Comparison of ENCODE assay signal across 10 mouse cellular contexts in genomic region chr11:78360789-78361131, GRCm38 (mm10). TPM values are rescaled to one million over a fixed set of nuclear protein-coding genes. Genes with fewer than 3 reads are reported as not detected.
DNase-seq lines count a peak whose midpoint lies in the region; ATAC-seq and TF ChIP-seq lines count a peak whose summit lies in the region.
"Had no signal": no experiment of that assay in that cellular context is flagged by ENCODE, and none has a peak within 500 bp of the region (broad histone marks: within the 10 kb centered on the region; RNA-seq: fewer than 3 reads in every experiment).

No protein-coding gene starts in this region.

- DNase-seq in kidney, adult 18-20 months, result no peak
- no peak for DNase-seq in G1E (ENCODE audit: low spot score)
- no peak for DNase-seq in T-cell, adult 2 months (ENCODE audit: low spot score)
- no peak for DNase-seq in right cerebral cortex, postnatal 10 days (ENCODE audit: low spot score in 2 of 2)
- DNase-seq in embryo, embryonic 9.5 days (ENCODE audit: extremely low spot score), result no peak

- H3K4me1 ChIP-seq in kidney, embryonic 14.5 days (ENCODE audit: control insufficient read depth, insufficient read depth, low read length), result peaks cover 21% of the 10 kb centered on the region
- peaks cover 22% of the 10 kb centered on the region for H3K4me1 ChIP-seq in G1E (ENCODE audit: insufficient read depth, low read depth, low read length)
- no peaks in the 10 kb centered on the region for H3K4me1 ChIP-seq in hindbrain, embryonic 13.5 days (replicated peaks)

- no peaks in the 10 kb centered on the region for H3K36me3 ChIP-seq in kidney, embryonic 14.5 days (ENCODE audit: control insufficient read depth, insufficient read depth, low read length)
- no peaks in the 10 kb centered on the region for H3K36me3 ChIP-seq in G1E (replicated peaks)
- no peaks in the 10 kb centered on the region for H3K36me3 ChIP-seq in hindbrain, embryonic 13.5 days

- ATAC-seq in kidney, embryonic 14.5 days (ENCODE audit: low FRiP score, low TSS enrichment), result no peak
- ATAC-seq in G1E (ENCODE audit: extremely low read depth, insufficient number of reproducible peaks, low FRiP score, poor library complexity, severe bottlenecking), result no peak
- peak; percentile 18; the same call in 1 of the 2 replicates for ATAC-seq in hindbrain, embryonic 13.5 days (ENCODE audit: low FRiP score)
- peak; percentile 15; the same call in 1 of the 2 replicates for ATAC-seq in megakaryocyte, adult 5-6 weeks (ENCODE audit: poor library complexity, severe bottlenecking)

- no peaks in the 10 kb centered on the region for H3K27me3 ChIP-seq in kidney, embryonic 14.5 days (ENCODE audit: control insufficient read depth, insufficient read depth, low read length)
- H3K27me3 ChIP-seq in G1E (ENCODE audit: insufficient read depth, low read length), result peaks cover 36% of the 10 kb centered on the region
- H3K27me3 ChIP-seq in hindbrain, embryonic 13.5 days, result no peaks in the 10 kb centered on the region

- peak overlapping the region; percentile 33; the same call in 1 of the 2 replicates for H3K4me3 ChIP-seq in kidney, embryonic 14.5 days (ENCODE audit: low read length)
- peak overlapping the region; percentile 65; the same call in 1 of the 2 replicates for H3K4me3 ChIP-seq in G1E (ENCODE audit: low read depth, low read length)
- no peak overlapping the region for H3K4me3 ChIP-seq in hindbrain, embryonic 13.5 days

- H3K4me2 ChIP-seq in kidney, embryonic 14.5 days (replicated peaks; ENCODE audit: low read depth, low read length), result no peak overlapping the region
- no peak overlapping the region for H3K4me2 ChIP-seq in hindbrain, embryonic 13.5 days

- no peak for TF ChIP-seq CTCF in G1E (IDR thresholded peaks at IDR 0.05; ENCODE audit: low read depth, low read length)

- H3K27ac ChIP-seq in kidney, embryonic 14.5 days (ENCODE audit: low read depth, low read length), result no peak overlapping the region
- H3K27ac ChIP-seq in hindbrain, embryonic 13.5 days, result no peak overlapping the region

- 63% methylated on average over 2 of the region's 2 CpGs for WGBS in kidney, embryonic 14.5 days
- 70% methylated on average over 2 of the region's 2 CpGs for WGBS in hindbrain, embryonic 13.5 days

- no peak overlapping the region for H3K9ac ChIP-seq in kidney, embryonic 14.5 days (ENCODE audit: low read depth, low read length)
- H3K9ac ChIP-seq in hindbrain, embryonic 13.5 days, result no peak overlapping the region

- no peaks in the 10 kb centered on the region for H3K9me3 ChIP-seq in kidney, embryonic 14.5 days (ENCODE audit: control insufficient read depth, low read length)
- no peaks in the 10 kb centered on the region for H3K9me3 ChIP-seq in G1E (replicated peaks)
- no peaks in the 10 kb centered on the region for H3K9me3 ChIP-seq in hindbrain, embryonic 13.5 days

RNA-seq across cellular contexts. Expression of gene Unc119, which starts 17.5 kb away (rescaled TPM):
- polyA plus RNA-seq in kidney, embryonic 14.5 days (2014; fragmentation: Nextera tagmentation; extraction: Ambion mirVana), result 49.6 and 57.1 TPM in 2 replicates
- total RNA-seq in G1E (2014; fragmentation: Nextera tagmentation) (4.3 and 6.7 TPM in 2 replicates), G1E (2017) (10.3 and 11.8 TPM in 2 replicates)
- 8.2 and 8.8 TPM in 2 replicates for polyA plus RNA-seq in G1E (2012)
- 75.1 and 76.7 TPM in 2 replicates for polyA plus RNA-seq in hindbrain, embryonic 13.5 days (2015; fragmentation: Nextera tagmentation; extraction: Ambion mirVana)
- 94.0 and 96.6 TPM in 2 replicates for total RNA-seq in megakaryocyte, adult 5-6 weeks (2015)
- 54.2 and 56.7 TPM in 2 replicates for total RNA-seq in megakaryocyte, adult 5-6 weeks (2017)

RNA-seq across cellular contexts. Expression of gene Foxn1, which starts 25.6 kb away (rescaled TPM):
- 0.11 TPM in 1 of 2 replicates, not detected in the other for polyA plus RNA-seq in kidney, embryonic 14.5 days (2014; fragmentation: Nextera tagmentation; extraction: Ambion mirVana)
- not detected in 2 replicates for total RNA-seq in G1E (2014; fragmentation: Nextera tagmentation)
- total RNA-seq in G1E (2017), result 0.05 TPM in 1 of 2 replicates, not detected in the other
- polyA plus RNA-seq in G1E (2012), result not detected in 2 replicates
- polyA plus RNA-seq in hindbrain, embryonic 13.5 days (2015; fragmentation: Nextera tagmentation; extraction: Ambion mirVana), result not detected in 2 replicates
- total RNA-seq in megakaryocyte, adult 5-6 weeks (2015), result not detected in 2 replicates
- total RNA-seq in megakaryocyte, adult 5-6 weeks (2017), result not detected in 2 replicates
- total RNA-seq: gastrocnemius, adult 18-20 months; layer of hippocampus, postnatal 36 days had no signal

RNA-seq across cellular contexts. Expression of gene Pigs, which starts 32.5 kb away (rescaled TPM):
- polyA plus RNA-seq in kidney, embryonic 14.5 days (2014; fragmentation: Nextera tagmentation; extraction: Ambion mirVana), result 48.9 and 76.0 TPM in 2 replicates
- 30.5 and 36.8 TPM in 2 replicates for total RNA-seq in G1E (2014; fragmentation: Nextera tagmentation)
- total RNA-seq in G1E (2017), result 13.9 and 14.1 TPM in 2 replicates
- 60.4 and 74.5 TPM in 2 replicates for polyA plus RNA-seq in G1E (2012)
- polyA plus RNA-seq in hindbrain, embryonic 13.5 days (2015; fragmentation: Nextera tagmentation; extraction: Ambion mirVana), result 75.0 and 78.2 TPM in 2 replicates
- 31.8 and 33.5 TPM in 2 replicates for total RNA-seq in megakaryocyte, adult 5-6 weeks (2015)
- 21.5 and 22.4 TPM in 2 replicates for total RNA-seq in megakaryocyte, adult 5-6 weeks (2017)

RNA-seq across cellular contexts. Expression of gene Aldoc, which starts 38.0 kb away (rescaled TPM):
- polyA plus RNA-seq in kidney, embryonic 14.5 days (2014; fragmentation: Nextera tagmentation; extraction: Ambion mirVana), result 2.3 and 4.3 TPM in 2 replicates
- total RNA-seq in G1E (2014; fragmentation: Nextera tagmentation) (0.83 and 4.3 TPM in 2 replicates), G1E (2017) (10.2 and 12.9 TPM in 2 replicates)
- 7.2 and 10.6 TPM in 2 replicates for polyA plus RNA-seq in G1E (2012)
- polyA plus RNA-seq in hindbrain, embryonic 13.5 days (2015; fragmentation: Nextera tagmentation; extraction: Ambion mirVana), result 144 and 175 TPM in 2 replicates
- 0.62 and 1.7 TPM in 2 replicates for total RNA-seq in megakaryocyte, adult 5-6 weeks (2015)
- total RNA-seq in megakaryocyte, adult 5-6 weeks (2017), result 1.0 and 1.6 TPM in 2 replicates

RNA-seq across cellular contexts. Expression of gene Spag5, which starts 59.4 kb away (rescaled TPM):
- polyA plus RNA-seq in kidney, embryonic 14.5 days (2014; fragmentation: Nextera tagmentation; extraction: Ambion mirVana), result 35.7 and 50.9 TPM in 2 replicates
- total RNA-seq in G1E (2014; fragmentation: Nextera tagmentation) (70.7 and 71.3 TPM in 2 replicates), G1E (2017) (60.8 and 66.5 TPM in 2 replicates)
- polyA plus RNA-seq in G1E (2012), result 55.3 and 77.5 TPM in 2 replicates
- 9.9 and 10.2 TPM in 2 replicates for polyA plus RNA-seq in hindbrain, embryonic 13.5 days (2015; fragmentation: Nextera tagmentation; extraction: Ambion mirVana)
- total RNA-seq in megakaryocyte, adult 5-6 weeks (2015), result 23.6 and 31.6 TPM in 2 replicates
- total RNA-seq in megakaryocyte, adult 5-6 weeks (2017), result 60.7 and 63.2 TPM in 2 replicates

Comparison
In these comparisons a context has a peak if more than half of its experiments do, and no peak if none do; other contexts are left out.
1. ATAC-seq: peak in hindbrain, embryonic 13.5 days (single experiment) and megakaryocyte, adult 5-6 weeks (single experiment); none in kidney, embryonic 14.5 days (single experiment) and G1E (single experiment).